Mouse (Mus musculus) testis, adult 2 months (tissue): ENCODE data around the gene Glod4. TPM values are rescaled to one million over a fixed set of nuclear protein-coding genes. Genes with fewer than 3 reads are reported as not detected.
A peak's percentile ranks its signal among the peaks of the same experiment; 100 is the strongest.

Source experiments
- H3K27ac ChIP-seq: fragments of 200-500 bp; 2 replicates; pipeline ENCODE4 v1.5.1; 2012; ENCODE audit warnings: low read depth, low read length; ENCODE audit not compliant: control insufficient read depth, insufficient read depth
- H3K27me3 ChIP-seq: fragments of 200-500 bp; 2 replicates; pipeline ENCODE4 v1.6.1; 2012; ENCODE audit warnings: mild to moderate bottlenecking, low read length, moderate library complexity; ENCODE audit not compliant: control insufficient read depth, insufficient read depth
- H3K36me3 ChIP-seq: fragments of 200-500 bp; 2 replicates; pipeline ENCODE4 v1.6.1; 2012; ENCODE audit warnings: mild to moderate bottlenecking, low read length; ENCODE audit not compliant: control insufficient read depth, insufficient read depth
- H3K4me1 ChIP-seq: fragments of 200-500 bp; 2 replicates; pipeline ENCODE4 v1.6.1; 2012; ENCODE audit warnings: low read length; ENCODE audit not compliant: control insufficient read depth, insufficient read depth
- H3K4me3 ChIP-seq: fragments of 200-500 bp; 2 replicates; pipeline ENCODE4 v1.5.1; 2012; ENCODE audit warnings: low read depth, mild to moderate bottlenecking, low read length, moderate library complexity, mixed read lengths; ENCODE audit not compliant: control insufficient read depth
- CTCF ChIP-seq: fragments of 200-500 bp; IDR thresholded peaks from 2 replicates; pipeline ENCODE4 v1.5.1; 2012; ENCODE audit warnings: low read depth, mild to moderate bottlenecking, inconsistent platforms, low read length, moderate library complexity; ENCODE audit not compliant: control insufficient read depth, insufficient read depth, insufficient replicate concordance
- POLR2A ChIP-seq: fragments of 200-500 bp; IDR thresholded peaks from 2 replicates; pipeline ENCODE4 v1.6.1; 2012; ENCODE audit warnings: low read depth, mild to moderate bottlenecking, inconsistent platforms, low read length, moderate library complexity; ENCODE audit not compliant: control insufficient read depth
- polyA plus RNA-seq: library from polyadenylated mRNA; depleted of rRNA; stranded (reverse); fragments of >200 nt; gene quantifications from 2 replicates; pipeline ENCODE4 v1.2.3, GENCODE M21; 2012

Gene Glod4
- polyA plus RNA-seq, 1 experiment, result 9.4 TPM

DNA sequence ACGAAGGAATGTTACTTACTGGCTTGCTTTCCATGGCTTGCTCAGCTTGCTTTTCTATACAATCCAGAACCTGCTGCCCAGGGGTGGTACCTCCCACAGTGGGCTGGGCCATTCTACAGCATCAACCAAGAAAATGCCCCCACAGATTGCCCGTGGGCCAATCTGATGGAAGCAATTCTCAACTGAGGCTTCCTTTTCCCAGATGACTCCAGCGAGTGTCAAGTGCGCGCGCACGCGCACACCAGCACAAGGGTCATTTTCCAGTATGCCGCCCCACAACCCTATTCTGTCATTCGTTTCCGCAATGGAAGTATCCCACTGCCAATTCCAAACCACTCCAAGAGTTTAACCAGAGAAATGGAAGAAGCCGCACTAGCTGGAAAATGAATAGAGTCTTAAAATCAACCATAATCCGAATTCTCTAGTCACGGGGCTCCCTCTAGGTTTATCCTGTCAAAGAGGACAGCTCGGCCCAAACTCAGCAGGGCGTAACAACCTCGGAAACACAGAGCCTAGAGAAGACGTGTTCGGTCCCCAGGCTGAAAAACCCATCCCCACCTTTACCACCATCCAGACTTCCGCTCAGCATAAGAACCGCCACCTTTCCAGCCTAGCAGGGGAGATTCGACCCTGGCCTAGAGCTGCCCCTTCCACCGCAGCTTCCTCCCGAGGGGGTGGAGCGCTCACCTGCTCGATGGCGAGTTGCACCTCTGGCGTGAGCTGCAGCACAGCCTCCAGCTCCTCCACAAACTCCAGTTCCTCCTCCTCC is 64.6 kb downstream of the Glod4 start:
- Histone ChIP-seq H3K4me3 (peak overlapping the region; percentile 100), H3K36me3 (no peaks in the 10 kb centered on the region), H3K27me3 (no peaks in the 10 kb centered on the region), H3K27ac (peak overlapping the region; percentile 86), H3K4me1 (peaks cover 7% of the 10 kb centered on the region)
- TF ChIP-seq POLR2A, result no peak
- no peak for TF ChIP-seq CTCF

DNA sequence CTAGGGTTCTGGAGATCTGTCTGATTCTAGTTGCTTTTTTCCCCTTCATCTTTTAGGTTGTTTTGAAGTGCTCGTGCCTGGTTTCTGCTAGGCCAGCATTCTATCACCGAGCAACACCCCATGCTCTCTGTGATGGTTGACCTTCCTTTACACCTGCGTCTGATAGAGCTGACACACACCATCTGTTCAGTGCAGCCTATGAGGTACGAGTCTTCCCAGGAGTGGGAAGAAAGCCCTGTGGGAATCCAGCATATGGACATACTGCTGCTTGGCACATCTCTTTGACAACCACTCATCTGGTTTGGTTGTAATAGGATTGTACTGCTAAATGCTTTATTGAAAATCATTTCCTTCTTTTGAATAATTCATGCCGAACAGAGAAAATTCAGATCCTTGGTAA is 73.3 kb downstream of the Glod4 start:
- H3K27me3 ChIP-seq, result no peaks in the 10 kb centered on the region
- no peaks in the 10 kb centered on the region for H3K36me3 ChIP-seq
- H3K27ac ChIP-seq, result no peak overlapping the region
- H3K4me3 ChIP-seq, result no peak overlapping the region
- TF ChIP-seq CTCF (no peak), POLR2A (no peak)
- H3K4me1 ChIP-seq, result no peaks in the 10 kb centered on the region

DNA sequence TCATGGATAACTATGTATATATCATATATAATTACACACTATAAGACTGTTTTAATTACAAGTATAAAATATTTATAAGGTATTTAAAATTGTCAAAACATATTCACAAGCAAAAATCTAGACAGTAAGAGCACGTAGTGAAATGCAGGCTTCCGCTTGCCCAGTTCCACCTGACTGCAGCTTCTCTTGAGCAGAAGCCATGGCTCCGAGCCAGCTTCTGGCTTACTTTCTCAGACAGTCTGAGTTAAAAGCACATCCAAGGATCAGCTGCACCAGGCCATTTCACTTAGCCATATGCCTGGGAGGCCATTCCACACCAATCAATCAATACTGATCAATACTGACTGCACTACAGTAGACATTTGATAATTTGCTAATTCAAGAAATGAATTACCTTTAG is 74.5 kb downstream of the Glod4 start:
- Histone ChIP-seq H3K27me3 (no peaks in the 10 kb centered on the region), H3K4me3 (no peak overlapping the region), H3K27ac (no peak overlapping the region), H3K36me3 (no peaks in the 10 kb centered on the region), H3K4me1 (no peaks in the 10 kb centered on the region)
- TF ChIP-seq POLR2A (no peak), CTCF (no peak)

DNA sequence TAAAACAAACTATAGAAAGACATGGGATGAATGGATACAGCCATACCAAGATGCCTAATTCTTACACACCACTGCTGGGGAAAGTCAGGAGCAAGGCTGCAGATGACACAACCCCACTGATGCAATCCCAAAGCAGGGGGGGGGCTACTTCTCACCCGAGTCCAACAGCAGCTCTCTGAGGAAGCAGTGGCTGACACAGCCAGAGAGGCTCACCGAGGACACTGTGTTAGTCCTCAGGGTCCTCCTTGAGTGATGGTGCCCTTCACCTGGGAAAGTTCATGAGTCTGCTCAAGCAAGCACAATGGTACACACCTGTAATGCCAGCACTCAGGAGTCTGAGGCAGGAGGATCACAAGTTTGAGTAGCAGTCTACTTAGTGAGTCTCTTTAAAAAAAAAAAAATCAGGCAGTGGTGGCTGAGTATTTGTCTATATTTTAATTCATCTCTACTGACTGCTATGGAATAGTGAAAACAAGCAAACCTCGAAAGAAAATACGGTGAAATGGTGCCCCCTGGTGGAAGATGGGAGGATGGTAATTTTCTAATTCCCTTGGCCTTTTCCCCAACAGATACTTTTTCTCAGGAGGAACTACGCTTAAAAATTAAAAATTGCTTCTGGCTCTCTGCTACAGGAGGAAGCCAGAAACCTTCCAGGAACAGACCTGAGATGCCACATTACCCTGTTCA is 76.3 kb downstream of the Glod4 start:
- TF ChIP-seq CTCF, result no peak
- TF ChIP-seq POLR2A, result no peak
- no peak overlapping the region for H3K27ac ChIP-seq
- H3K36me3 ChIP-seq, result no peaks in the 10 kb centered on the region
- H3K4me3 ChIP-seq, result no peak overlapping the region
- H3K27me3 ChIP-seq, result no peaks in the 10 kb centered on the region
- H3K4me1 ChIP-seq, result no peaks in the 10 kb centered on the region

DNA sequence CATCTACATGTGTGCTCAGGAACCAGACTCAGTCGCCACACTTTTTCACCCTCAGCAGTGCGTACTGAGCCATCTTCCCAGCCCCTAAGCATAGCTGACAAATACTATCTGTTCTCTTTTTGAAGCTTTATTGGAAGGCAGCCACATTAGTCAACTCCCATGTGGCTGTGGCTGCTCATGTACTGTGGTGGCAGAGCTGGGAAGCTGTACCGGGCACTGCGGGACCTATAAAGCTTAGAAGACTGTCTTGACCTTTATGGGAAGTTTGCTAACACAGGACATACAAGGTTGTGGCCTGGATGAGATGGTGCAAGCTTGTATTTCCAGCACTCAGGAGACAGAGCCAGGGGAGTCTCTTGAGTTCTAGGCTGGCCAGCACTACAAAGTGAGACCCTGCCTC is 76.9 kb downstream of the Glod4 start:
- no peaks in the 10 kb centered on the region for H3K27me3 ChIP-seq
- H3K36me3 ChIP-seq, result no peaks in the 10 kb centered on the region
- no peak overlapping the region for H3K27ac ChIP-seq
- no peak for TF ChIP-seq POLR2A
- TF ChIP-seq CTCF, result no peak
- no peak overlapping the region for H3K4me3 ChIP-seq
- H3K4me1 ChIP-seq, result no peaks in the 10 kb centered on the region

DNA sequence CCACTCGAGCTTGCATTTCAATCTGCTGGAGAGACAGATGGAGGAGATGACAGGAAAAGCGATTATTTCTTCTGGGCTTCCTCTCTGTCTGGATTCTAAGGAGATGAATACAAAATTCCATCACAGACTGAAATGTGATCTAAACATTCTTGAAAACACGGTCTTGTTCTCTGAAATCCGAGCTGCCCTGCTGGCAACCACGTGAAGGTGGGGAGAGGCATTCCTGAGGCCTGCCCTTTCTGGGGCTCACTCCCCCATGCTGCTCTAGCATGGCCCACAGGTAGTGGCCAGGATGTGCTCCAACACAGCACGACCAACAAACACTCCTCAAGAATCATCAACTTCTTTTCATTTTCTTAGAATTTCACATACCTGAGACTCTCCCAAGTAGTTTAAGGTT is 83.3 kb downstream of the Glod4 start:
- H3K36me3 ChIP-seq, result no peaks in the 10 kb centered on the region
- H3K4me3 ChIP-seq, result no peak overlapping the region
- H3K27me3 ChIP-seq, result no peaks in the 10 kb centered on the region
- no peaks in the 10 kb centered on the region for H3K4me1 ChIP-seq
- no peak for TF ChIP-seq POLR2A
- TF ChIP-seq CTCF, result no peak
- H3K27ac ChIP-seq, result no peak overlapping the region

DNA sequence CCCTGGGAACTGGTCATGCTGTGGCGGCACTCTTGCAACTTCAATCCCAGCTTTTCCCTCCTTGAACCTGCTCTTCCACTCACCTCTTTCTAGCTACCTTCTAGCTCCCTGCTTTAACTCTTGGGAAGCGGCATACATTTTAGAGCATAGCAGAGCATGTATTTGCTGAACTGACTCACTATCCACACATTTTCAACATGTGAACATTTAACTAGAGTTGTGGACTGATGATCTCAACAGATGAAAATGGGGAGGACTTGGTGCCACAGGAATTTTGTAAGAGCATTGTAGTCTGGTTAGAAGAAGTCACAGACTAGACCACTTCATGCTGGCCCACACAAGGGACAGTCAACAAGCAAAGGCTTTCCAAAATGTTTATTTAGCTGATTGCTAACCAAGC is 85.2 kb downstream of the Glod4 start:
- H3K36me3 ChIP-seq, result no peaks in the 10 kb centered on the region
- H3K27ac ChIP-seq, result no peak overlapping the region
- no peaks in the 10 kb centered on the region for H3K27me3 ChIP-seq
- no peak overlapping the region for H3K4me3 ChIP-seq
- no peaks in the 10 kb centered on the region for H3K4me1 ChIP-seq
- TF ChIP-seq POLR2A (no peak), CTCF (no peak)

DNA sequence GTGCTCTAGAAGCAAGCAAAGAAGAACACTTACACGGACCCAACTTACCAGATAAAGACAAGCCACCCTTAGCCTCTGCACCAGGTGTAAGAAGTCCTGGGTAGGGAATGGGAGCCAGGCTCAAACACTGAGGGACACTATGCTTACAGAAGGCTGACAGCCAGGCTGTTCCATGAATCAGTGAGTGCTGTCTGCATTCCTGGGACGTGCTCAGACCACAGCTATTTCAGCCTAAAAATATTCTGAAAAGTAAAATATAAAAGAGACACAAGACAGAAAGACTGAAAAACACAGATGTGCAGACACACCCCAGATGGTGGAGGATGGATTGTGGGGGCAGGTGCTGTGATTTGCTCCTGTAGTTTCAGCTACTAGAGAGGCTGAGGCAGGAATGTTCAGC is 88.7 kb downstream of the Glod4 start:
- Histone ChIP-seq H3K4me1 (no peaks in the 10 kb centered on the region), H3K36me3 (no peaks in the 10 kb centered on the region), H3K27ac (no peak overlapping the region), H3K27me3 (no peaks in the 10 kb centered on the region), H3K4me3 (no peak overlapping the region)
- TF ChIP-seq CTCF (no peak), POLR2A (no peak)
